Mouse (Mus musculus) CH12.LX (cell line): ENCODE results near the gene Reep6. TPM values are rescaled to one million over a fixed set of nuclear protein-coding genes. Genes with fewer than 3 reads are reported as not detected.

Source experiments
- DNase-seq: peaks from one replicate; pipeline ENCODE4 v3.0.0-alpha.2; 2013; ENCODE audit errors: extremely low read depth
- H3K27ac ChIP-seq: 2 replicates; pipeline ENCODE4 v1.5.1; 2012; ENCODE audit warnings: low read depth, mild to moderate bottlenecking, control low read depth, moderate library complexity; ENCODE audit not compliant: insufficient read depth
- H3K27me3 ChIP-seq: replicated peaks from 2 replicates; pipeline ENCODE3; 2012; ENCODE audit warnings: inconsistent platforms
- H3K36me3 ChIP-seq, 2 experiments: replicated peaks in 1 of 2; 2 replicates each; pipeline versions ENCODE3 to v1.6.1; 2012; ENCODE audit warnings: inconsistent platforms in 1 of 2, low read length in 1 of 2, mild to moderate bottlenecking in 1 of 2, mixed read lengths in 1 of 2, moderate library complexity in 1 of 2; ENCODE audit not compliant: control insufficient read depth in 1 of 2, insufficient read depth in 1 of 2
- H3K4me1 ChIP-seq, 2 experiments: 2 replicates each; pipeline ENCODE4 v1.6.1; 2012; ENCODE audit warnings: inconsistent platforms in 1 of 2, moderate library complexity in 1 of 2; ENCODE audit not compliant: insufficient read depth in 2 of 2, control insufficient read depth in 1 of 2
- H3K4me2 ChIP-seq: 2 replicates; pipeline ENCODE4 v1.6.1; 2012; ENCODE audit warnings: low read depth, mild to moderate bottlenecking, control low read depth; ENCODE audit not compliant: poor library complexity, insufficient read depth, severe bottlenecking
- H3K4me3 ChIP-seq, 3 experiments: fragments of 150-350 bp in 1 of 3; sonication (generic) in 1 of 3; replicated peaks in 1 of 3; 2 replicates each; pipeline versions ENCODE3 to v1.5.1; 2011 to 2012; ENCODE audit warnings: low read depth in 2 of 3, low read length in 2 of 3, mild to moderate bottlenecking in 2 of 3, moderate library complexity in 2 of 3, control low read depth in 1 of 3, improper control_type of control experiment in 1 of 3, inconsistent platforms in 1 of 3, mixed read lengths in 1 of 3; ENCODE audit not compliant: poor library complexity in 1 of 3
- H3K79me2 ChIP-seq: replicated peaks from 2 replicates; pipeline ENCODE4 v1.6.1; 2012; ENCODE audit warnings: mild to moderate bottlenecking, moderate library complexity; ENCODE audit not compliant: control insufficient read depth, poor library complexity, insufficient read depth, severe bottlenecking; ENCODE audit errors: extremely low read depth
- H3K9ac ChIP-seq: 2 replicates; pipeline ENCODE4 v1.6.1; 2012; ENCODE audit warnings: low read depth, mild to moderate bottlenecking, control low read depth, moderate library complexity; ENCODE audit not compliant: insufficient read depth
- H3K9me3 ChIP-seq: replicated peaks from 2 replicates; pipeline ENCODE3; 2012; ENCODE audit warnings: low read length, inconsistent platforms, mixed read lengths
- BHLHE40 ChIP-seq: IDR thresholded peaks from 2 replicates; pipeline ENCODE4 v1.6.1; 2011; ENCODE audit warnings: mild to moderate bottlenecking, low read depth, low read length, improper control_type of control experiment
- CTCF ChIP-seq, 2 experiments: IDR thresholded peaks in 1 of 2; conservative IDR thresholded peaks in 1 of 2; 2 replicates each; pipeline ENCODE4 v1.5.1; 2011 to 2012; ENCODE audit warnings: low read depth in 2 of 2, low read length in 2 of 2, improper control_type of control experiment in 1 of 2, inconsistent platforms in 1 of 2, mild to moderate bottlenecking in 1 of 2, moderate library complexity in 1 of 2
- ELF1 ChIP-seq: IDR thresholded peaks from 2 replicates; pipeline ENCODE4 v1.6.1; 2014; ENCODE audit warnings: low read depth, mild to moderate bottlenecking, inconsistent platforms, low read length, improper control_type of control experiment
- HCFC1 ChIP-seq: IDR thresholded peaks from 2 replicates; pipeline ENCODE4 v1.6.1; 2012; ENCODE audit warnings: low read depth, mild to moderate bottlenecking, inconsistent platforms, low read length, improper control_type of control experiment
- IRF4 ChIP-seq: IDR thresholded peaks from 2 replicates; pipeline ENCODE4 v1.6.1; 2014; ENCODE audit warnings: low read depth, mild to moderate bottlenecking, inconsistent platforms, low read length, improper control_type of control experiment
- MAFK ChIP-seq: IDR thresholded peaks from 2 replicates; pipeline ENCODE4 v1.6.1; 2011; ENCODE audit warnings: low read length, improper control_type of control experiment; ENCODE audit not compliant: insufficient replicate concordance
- MAX ChIP-seq: IDR thresholded peaks from 2 replicates; pipeline ENCODE4 v1.6.1; 2011; ENCODE audit warnings: low read length, improper control_type of control experiment
- MAZ ChIP-seq: IDR thresholded peaks from 2 replicates; pipeline ENCODE4 v1.6.1; 2012; ENCODE audit warnings: low read depth, mild to moderate bottlenecking, inconsistent platforms, low read length, improper control_type of control experiment, moderate library complexity
- MEF2A ChIP-seq: IDR thresholded peaks from 2 replicates; pipeline ENCODE4 v1.6.1; 2014; ENCODE audit warnings: low read depth, mild to moderate bottlenecking, inconsistent platforms, low read length, improper control_type of control experiment, borderline replicate concordance
- MYC ChIP-seq: IDR thresholded peaks from 2 replicates; pipeline ENCODE4 v1.6.1; 2011; ENCODE audit warnings: low read depth, mild to moderate bottlenecking, improper control_type of control experiment, low read length
- NELFE ChIP-seq: IDR thresholded peaks from 2 replicates; pipeline ENCODE4 v1.6.1; 2011; ENCODE audit warnings: low read depth, low read length, improper control_type of control experiment
- NRF1 ChIP-seq: IDR thresholded peaks from 2 replicates; pipeline ENCODE4 v1.6.1; 2014; ENCODE audit warnings: low read depth, mild to moderate bottlenecking, inconsistent platforms, low read length, improper control_type of control experiment, moderate library complexity
- PAX5 ChIP-seq: IDR thresholded peaks from 2 replicates; pipeline ENCODE4 v1.6.1; 2012; ENCODE audit warnings: low read length, inconsistent platforms, mixed read lengths
- RAD21 ChIP-seq: IDR thresholded peaks from 2 replicates; pipeline ENCODE4 v1.6.1; 2011; ENCODE audit warnings: low read depth, mild to moderate bottlenecking, low read length, improper control_type of control experiment, moderate library complexity
- RCOR1 ChIP-seq: conservative IDR thresholded peaks from 2 replicates; pipeline ENCODE4 v1.6.1; 2012; ENCODE audit warnings: low read depth, mild to moderate bottlenecking, inconsistent platforms, low read length, improper control_type of control experiment
- SMC3 ChIP-seq: IDR thresholded peaks from 2 replicates; pipeline ENCODE4 v1.6.1; 2011; ENCODE audit warnings: low read depth, low read length, improper control_type of control experiment
- TCF12 ChIP-seq: IDR thresholded peaks from 2 replicates; pipeline ENCODE4 v1.6.1; 2014; ENCODE audit warnings: low read depth, mild to moderate bottlenecking, inconsistent platforms, low read length, improper control_type of control experiment
- UBTF ChIP-seq: IDR thresholded peaks from 2 replicates; pipeline ENCODE4 v1.6.1; 2012; ENCODE audit warnings: low read depth, mild to moderate bottlenecking, inconsistent platforms, low read length, improper control_type of control experiment, moderate library complexity
- USF1 ChIP-seq: IDR thresholded peaks from 2 replicates; pipeline ENCODE4 v1.6.1; 2014; ENCODE audit warnings: low read depth, mild to moderate bottlenecking, inconsistent platforms, low read length, improper control_type of control experiment
- USF2 ChIP-seq: conservative IDR thresholded peaks from 2 replicates; pipeline ENCODE4 v1.6.1; 2011; ENCODE audit warnings: low read depth, low read length, improper control_type of control experiment
- ZC3H11A ChIP-seq: IDR thresholded peaks from 2 replicates; pipeline ENCODE4 v1.6.1; 2012; ENCODE audit warnings: low read depth, mild to moderate bottlenecking, inconsistent platforms, low read length, improper control_type of control experiment
- ZKSCAN1 ChIP-seq: IDR thresholded peaks from 2 replicates; pipeline ENCODE4 v1.6.1; 2012; ENCODE audit warnings: low read depth, inconsistent platforms, low read length, improper control_type of control experiment, borderline replicate concordance
- ZNF384 ChIP-seq: IDR thresholded peaks from 2 replicates; pipeline ENCODE4 v1.6.1; 2012; ENCODE audit warnings: low read depth, low read length, improper control_type of control experiment, inconsistent platforms
- dilution Hi-C: fragments of 300-500 bp; cut with MboI; formaldehyde crosslinking; loops from 2 replicates; pipeline ENCODE4 v1.14.3; 2020; ENCODE audit warnings: low sequenced_read_pairs; ENCODE audit not compliant: extremely low pct_unique_long_range_greater_than_20kb, extremely low pct_ligation_motif_present
- in situ Hi-C: fragments of 300-500 bp; cut with MboI; formaldehyde crosslinking; loops from 3 replicates; pipeline ENCODE4 v1.14.3; 2019; ENCODE audit warnings: low sequenced_read_pairs, low pct_ligation_motif_present, low pct_unique_long_range_greater_than_20kb, mixed read lengths
- polyA plus RNA-seq: library from polyadenylated mRNA; unstranded; fragments of >175 nt; gene quantifications from 2 replicates; pipeline ENCODE4 v1.2.1, GENCODE M21; 2012; ENCODE audit warnings: low read depth; ENCODE audit not compliant: insufficient read length
- total RNA-seq, 2 experiments: library from RNA; depleted of rRNA; stranded (reverse); fragments of 300-350 nt in 1 of 2; fragments of >200 nt in 1 of 2; gene quantifications; 2 replicates each; pipeline ENCODE4 v1.2.3; 2012 to 2014

Reep6 gene
- total and polyA plus RNA-seq, 3 experiments, result 0.48 to 7.5 (median 5.0) TPM

DNA sequence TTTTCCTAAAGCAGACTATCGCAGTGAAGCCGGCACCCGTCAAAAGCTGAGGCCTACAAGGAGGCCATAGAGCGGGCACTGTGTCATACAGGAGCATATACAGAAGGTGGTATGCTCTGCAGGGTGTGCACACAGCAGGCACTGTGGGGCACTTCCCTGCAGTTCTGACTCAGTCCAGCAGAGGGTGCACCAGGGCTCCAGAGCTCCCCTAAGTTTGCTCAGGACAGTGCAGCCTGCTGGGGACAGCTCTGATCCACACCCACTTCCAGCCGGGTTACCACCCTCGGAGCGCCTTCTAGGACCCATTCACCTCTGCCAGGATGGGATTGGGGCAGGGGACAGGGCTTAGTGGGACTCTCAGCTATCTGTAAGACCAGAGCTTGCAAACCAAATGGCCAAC, 20.5 kb downstream of the Reep6 start:
- dilution Hi-C loops (no loop called here), in situ Hi-C loops (no loop called here)
- no peak overlapping the region for H3K4me2 ChIP-seq

DNA sequence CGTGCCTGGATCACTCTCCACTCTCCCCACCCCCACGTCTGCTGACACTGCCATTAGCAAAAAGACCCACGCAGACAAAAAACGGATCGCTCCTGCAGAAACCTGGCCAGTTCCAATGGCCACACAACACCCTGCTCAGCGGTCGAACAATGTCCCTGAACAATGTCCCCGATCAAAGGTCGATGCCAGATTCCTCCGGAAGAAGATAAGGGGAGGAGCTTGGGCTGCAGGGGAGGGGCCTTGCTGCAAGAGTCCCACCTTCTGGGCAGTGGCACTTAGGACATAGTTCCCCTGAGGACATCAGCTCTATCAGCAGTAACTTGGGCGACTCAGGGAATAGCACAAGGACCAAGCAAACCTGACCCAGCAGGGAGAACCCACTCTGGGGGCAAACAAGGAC, 22.1 kb downstream of the Reep6 start:
- TF ChIP-seq ZNF384, result no peak
- H3K4me3 ChIP-seq, result no peak overlapping the region
- peaks cover 4% of the 10 kb centered on the region for H3K9me3 ChIP-seq
- no peak overlapping the region for H3K4me2 ChIP-seq
- H3K79me2 ChIP-seq, result no peaks in the 10 kb centered on the region
- DNase-seq, result no peak
- dilution Hi-C loops, result no loop called here
- H3K27me3 ChIP-seq, result peaks cover 90% of the 10 kb centered on the region
- in situ Hi-C loops, result no loop called here
- peaks cover 3 to 10% of the 10 kb centered on the region in 2 experiments for H3K4me1 ChIP-seq
- no peak overlapping the region for H3K9ac ChIP-seq
- H3K36me3 ChIP-seq, result no peaks in the 10 kb centered on the region
- no peak overlapping the region for H3K27ac ChIP-seq

More for the DNA sequence above, 20.5 kb downstream of the Reep6 start:
- H3K9ac ChIP-seq, result no peak overlapping the region
- no peaks in the 10 kb centered on the region for H3K36me3 ChIP-seq
- H3K79me2 ChIP-seq, result no peaks in the 10 kb centered on the region
- H3K4me1 ChIP-seq, result peaks cover 3 to 10% of the 10 kb centered on the region in 2 experiments
- DNase-seq, result peak; percentile 82
- TF ChIP-seq USF1 (no peak), NRF1 (peak; percentile 43; the same call in 1 of the 2 replicates), IRF4 (peak; percentile 39; the same call in 1 of the 2 replicates), UBTF (no peak), MAZ (0 out of 2 replicates have a peak, but pooled peaks have one; percentile 35), HCFC1 (no peak), ZNF384 (no peak), MAFK (no peak), USF2 (no peak), SMC3 (peak; percentile 90), CTCF (conservative IDR thresholded peaks at IDR 0.05 in 1 of 2, IDR thresholded peaks at IDR 0.05 in 1 of 2; ENCODE audit: low read depth in 2 of 2, low read length in 2 of 2) (peak; percentile 85 to 94), NELFE (peak; percentile 32; the same call in 1 of the 2 replicates), MYC (0 out of 2 replicates have a peak, but pooled peaks have one; percentile 44), RAD21 (peak; percentile 64), ZC3H11A (no peak), RCOR1 (no peak), MAX (0 out of 2 replicates have a peak, but pooled peaks have one; percentile 24), MEF2A (peak; percentile 46; the same call in 1 of the 2 replicates), TCF12 (0 out of 2 replicates have a peak, but pooled peaks have one; percentile 34), BHLHE40 (peak; percentile 29), ZKSCAN1 (no peak), ELF1 (peak; percentile 43; the same call in 1 of the 2 replicates), PAX5 (no peak)
- no peak overlapping the region for H3K27ac ChIP-seq
- peaks cover 85% of the 10 kb centered on the region for H3K27me3 ChIP-seq
- H3K4me3 ChIP-seq, result no peak overlapping the region
- H3K9me3 ChIP-seq, result no peaks in the 10 kb centered on the region
